Mouse (Mus musculus) heart, embryonic 11.5 days (tissue): ENCODE results near the gene Rfx4. TPM values are rescaled to one million over a fixed set of nuclear protein-coding genes. Genes with fewer than 3 reads are reported as not detected.

Experiments
- ATAC-seq: fragments of 200-750 bp; cut with Nextera tagmentation; replicated peaks from 2 replicates; pipeline ENCODE4 v1.8.0; 2017; ENCODE audit warnings: moderate library complexity; ENCODE audit not compliant: insufficient number of reproducible peaks, low FRiP score, low TSS enrichment
- H3K27ac ChIP-seq: fragments of 300-500 bp; sonication (generic); 2 replicates; pipeline ENCODE4 v1.5.1; 2014; ENCODE audit warnings: mild to moderate bottlenecking, low read depth, low read length
- H3K27me3 ChIP-seq: fragments of 300-500 bp; sonication (generic); 2 replicates; pipeline ENCODE4 v1.6.1; 2014; ENCODE audit warnings: mild to moderate bottlenecking, low read length, mixed read lengths; ENCODE audit not compliant: control insufficient read depth, insufficient read depth
- H3K36me3 ChIP-seq: fragments of 300-500 bp; sonication (generic); 2 replicates; pipeline ENCODE4 v1.6.1; 2014; ENCODE audit warnings: mild to moderate bottlenecking, low read length, moderate library complexity, mixed read lengths; ENCODE audit not compliant: control insufficient read depth, insufficient read depth
- H3K4me1 ChIP-seq: fragments of 300-500 bp; sonication (generic); 2 replicates; pipeline ENCODE4 v1.6.1; 2014; ENCODE audit warnings: low read length; ENCODE audit not compliant: control insufficient read depth, insufficient read depth
- H3K4me2 ChIP-seq: fragments of 300-500 bp; sonication (generic); 2 replicates; pipeline ENCODE4 v1.6.1; 2014; ENCODE audit warnings: mild to moderate bottlenecking, moderate library complexity
- H3K4me3 ChIP-seq: fragments of 300-500 bp; sonication (generic); 2 replicates; pipeline ENCODE4 v1.5.1; 2014; ENCODE audit warnings: low read depth, low read length
- H3K9ac ChIP-seq: fragments of 300-500 bp; sonication (generic); 2 replicates; pipeline ENCODE4 v1.6.1; 2014; ENCODE audit warnings: mild to moderate bottlenecking, low read depth, low read length, moderate library complexity
- H3K9me3 ChIP-seq: fragments of 300-500 bp; sonication (generic); replicated peaks from 2 replicates; pipeline ENCODE4 v1.6.1; 2016; ENCODE audit warnings: low read length; ENCODE audit not compliant: control insufficient read depth
- WGBS: fragments of 180-500 bp; shearing (Covaris S2); extraction: QIAGEN DNeasy Blood & Tissue Kit; methylation state at CpG from one replicate; pipeline ENCODE4 v1.1.7; 2014; ENCODE audit not compliant: insufficient replicate concordance; 5-methylcytosine and 5-hydroxymethylcytosine counted together
- polyA plus RNA-seq: library from polyadenylated mRNA; unstranded; fragments of >200 nt; fragmentation: Nextera tagmentation; extraction: Ambion mirVana; gene quantifications from 2 replicates; pipeline ENCODE4 v1.2.1, GENCODE M21; 2014

The Rfx4 gene
- polyA plus RNA-seq, 1 experiment from 2014 or later, result not detected

DNA sequence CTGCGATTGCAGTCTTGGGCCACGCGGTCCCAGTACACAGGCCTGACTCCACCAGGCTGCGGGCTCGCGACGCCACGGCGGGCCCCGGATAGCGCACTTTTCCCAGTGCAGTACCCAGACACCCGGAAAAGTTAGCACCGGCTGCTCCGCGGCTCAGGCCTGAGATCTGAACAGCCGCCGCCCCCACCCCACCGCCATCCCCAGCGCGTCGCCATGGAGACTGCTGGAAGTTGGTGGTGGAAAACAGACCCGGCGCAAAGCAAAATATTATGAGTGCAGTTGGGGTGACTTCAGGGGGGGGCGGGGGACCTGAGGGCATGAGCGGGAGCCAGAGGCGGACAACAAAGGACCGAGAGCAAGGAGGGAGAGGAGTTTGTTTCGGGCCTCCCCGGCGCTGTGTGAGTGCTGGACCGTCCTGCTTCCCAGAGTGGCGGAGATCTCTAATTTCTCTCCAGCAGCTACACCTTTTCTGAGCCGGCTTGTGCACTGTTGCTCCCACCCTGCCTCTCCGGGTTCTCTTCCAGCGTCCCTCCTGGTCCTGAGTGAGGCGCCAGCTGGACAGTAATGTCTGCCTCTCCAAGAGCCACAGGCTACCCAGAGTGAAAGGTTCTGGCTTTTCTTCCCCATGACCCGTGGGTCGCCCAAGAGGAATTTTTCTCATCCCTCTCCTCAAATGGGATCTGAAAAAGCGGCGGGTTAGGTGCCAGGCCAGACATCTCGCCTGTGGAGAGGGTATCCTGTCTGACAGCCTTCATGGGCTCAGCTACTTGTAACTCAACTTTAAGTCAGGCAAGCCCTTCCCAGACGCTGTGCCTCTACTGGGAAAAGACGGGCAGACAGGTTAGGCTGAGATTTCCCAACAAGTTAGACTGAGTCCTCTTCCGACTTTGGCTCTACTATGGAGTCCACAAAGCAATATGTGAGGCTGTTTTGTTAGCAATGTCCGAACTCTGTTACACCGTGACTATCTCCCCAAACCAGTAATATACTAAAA is 4.6 kb downstream of the Rfx4 start:
- peak overlapping the region; percentile 2; the same call in 1 of the 2 replicates for H3K9ac ChIP-seq
- 4% methylated on average over 45 of the region's 46 CpGs for WGBS

DNA sequence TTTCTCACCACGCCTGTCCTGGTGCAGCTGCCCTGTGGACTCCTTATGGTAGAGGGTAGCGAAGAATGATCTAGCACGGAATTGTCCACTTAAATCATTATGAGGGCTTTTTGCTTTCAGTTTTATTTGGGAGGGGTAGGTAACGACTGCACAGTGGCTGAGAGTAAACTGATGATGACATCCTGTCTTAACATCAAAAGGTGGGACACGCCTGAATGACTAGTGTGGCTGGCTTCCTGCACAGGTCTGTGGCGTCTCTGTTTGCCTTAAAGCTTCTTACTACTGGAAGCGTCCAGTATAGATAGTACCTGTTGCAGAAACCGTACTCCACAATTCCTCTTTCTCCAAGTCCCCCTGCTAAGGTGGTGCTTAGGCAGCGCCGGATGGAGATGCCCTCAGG is 12.9 kb downstream of the Rfx4 start:
- Histone ChIP-seq H3K27ac (no peak overlapping the region), H3K4me1 (peaks cover 3% of the 10 kb centered on the region; the same call in 1 of the 2 replicates), H3K4me3 (no peak overlapping the region), H3K27me3 (peaks cover 10% of the 10 kb centered on the region), H3K9me3 (no peaks in the 10 kb centered on the region), H3K9ac (no peak overlapping the region), H3K36me3 (no peaks in the 10 kb centered on the region), H3K4me2 (no peak overlapping the region)
- ATAC-seq, result no peak
- 77% methylated on average over 10 of the region's 10 CpGs for WGBS

More for the DNA sequence above, 4.6 kb downstream of the Rfx4 start:
- Histone ChIP-seq H3K27me3 (peaks cover 83% of the 10 kb centered on the region), H3K4me1 (peaks cover 20% of the 10 kb centered on the region), H3K4me2 (peak overlapping the region; percentile 66), H3K9me3 (no peaks in the 10 kb centered on the region), H3K4me3 (peak overlapping the region; percentile 40), H3K36me3 (no peaks in the 10 kb centered on the region), H3K27ac (no peak overlapping the region)
- no peak for ATAC-seq

DNA sequence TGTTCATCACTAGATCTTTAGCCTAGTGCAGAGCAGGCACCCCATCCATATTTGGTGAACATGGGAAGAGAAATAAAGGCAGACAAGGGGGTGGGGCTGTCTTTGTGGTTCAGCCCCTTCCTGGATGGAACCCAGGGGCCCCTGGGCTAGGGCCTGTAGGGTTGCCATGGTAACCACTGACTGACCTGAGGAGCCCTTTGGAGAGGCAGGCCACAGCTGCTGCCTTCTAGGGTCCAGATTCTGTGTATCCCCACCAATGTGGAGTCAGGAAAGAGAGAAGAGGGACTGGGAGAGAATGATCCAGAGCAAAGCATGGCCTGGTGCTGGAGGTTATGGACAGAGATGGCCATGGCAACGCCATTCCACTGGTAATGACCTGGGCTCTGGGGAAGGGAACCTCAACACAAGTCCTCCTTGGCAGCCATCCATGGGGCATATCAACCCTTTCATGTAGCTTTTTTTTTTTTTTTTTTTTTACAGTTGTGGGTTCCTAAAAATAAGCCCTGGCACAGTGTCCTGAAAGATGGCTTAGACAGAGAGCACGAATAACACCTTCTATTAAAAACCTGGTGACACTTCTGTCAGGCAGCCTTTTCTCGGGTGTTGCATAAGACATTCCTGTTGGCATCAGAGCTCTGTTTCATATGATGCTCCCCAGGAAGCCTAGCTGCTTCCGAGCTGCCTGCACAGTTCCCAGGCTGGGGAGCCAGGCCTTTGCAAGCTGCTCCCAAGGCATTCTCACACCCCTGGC is 16.7 kb downstream of the Rfx4 start:
- no peak for ATAC-seq
- Histone ChIP-seq H3K4me2 (no peak overlapping the region), H3K4me1 (peaks cover 3% of the 10 kb centered on the region), H3K27ac (no peak overlapping the region), H3K4me3 (no peak overlapping the region), H3K36me3 (no peaks in the 10 kb centered on the region), H3K27me3 (no peaks in the 10 kb centered on the region), H3K9ac (no peak overlapping the region), H3K9me3 (no peaks in the 10 kb centered on the region)
- 68% methylated on average over 4 of the region's 4 CpGs for WGBS

DNA sequence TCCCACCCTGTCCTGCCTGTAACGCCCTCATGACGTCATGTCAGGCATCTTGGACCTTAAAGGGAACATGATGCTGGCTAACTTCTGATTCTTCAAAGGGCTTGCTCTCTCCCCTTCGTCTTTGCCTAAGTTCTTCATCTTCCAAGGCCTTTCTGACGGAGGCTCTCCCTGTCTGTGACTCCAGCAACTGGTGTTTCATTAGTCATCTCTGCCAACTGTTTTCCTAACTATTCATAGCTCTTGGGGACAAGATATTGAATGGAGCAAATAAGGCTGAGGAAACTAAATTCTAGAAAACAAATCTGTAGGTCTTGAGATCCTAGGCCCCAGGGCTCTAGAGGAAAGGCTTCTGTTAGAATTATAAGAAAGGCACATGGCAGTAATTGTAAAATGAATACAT is 18.0 kb downstream of the Rfx4 start:
- Histone ChIP-seq H3K27me3 (no peaks in the 10 kb centered on the region), H3K4me1 (peaks cover 3% of the 10 kb centered on the region), H3K9ac (no peak overlapping the region), H3K36me3 (no peaks in the 10 kb centered on the region), H3K9me3 (no peaks in the 10 kb centered on the region), H3K27ac (no peak overlapping the region), H3K4me3 (no peak overlapping the region), H3K4me2 (no peak overlapping the region)
- ATAC-seq, result no peak
- WGBS, result 81% methylated on average over 4 of the region's 4 CpGs

DNA sequence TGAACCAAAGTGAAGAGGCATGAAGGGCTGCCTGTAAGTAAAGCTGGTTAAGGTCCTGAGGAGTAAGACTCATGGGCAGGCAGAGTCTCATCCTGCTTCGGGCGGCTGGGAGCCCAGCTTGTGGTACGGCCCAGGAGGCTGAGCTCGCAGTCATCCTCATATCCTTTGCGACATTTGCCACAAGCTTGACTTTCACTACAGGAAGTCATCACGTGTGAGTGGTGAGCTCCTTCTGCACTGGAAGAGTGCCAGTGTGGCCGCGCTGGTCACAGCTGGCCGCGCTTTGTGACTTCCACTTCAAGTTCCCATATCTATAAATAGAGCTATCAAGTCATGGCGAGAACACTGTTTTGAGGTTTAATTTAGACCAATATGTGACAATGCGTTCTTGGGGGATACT is 18.7 kb downstream of the Rfx4 start:
- Histone ChIP-seq H3K4me3 (no peak overlapping the region), H3K36me3 (no peaks in the 10 kb centered on the region), H3K9ac (no peak overlapping the region), H3K4me1 (peaks cover 3% of the 10 kb centered on the region), H3K27ac (no peak overlapping the region), H3K9me3 (no peaks in the 10 kb centered on the region), H3K4me2 (no peak overlapping the region), H3K27me3 (no peaks in the 10 kb centered on the region)
- ATAC-seq, result no peak
- 57% methylated on average over 12 of the region's 12 CpGs for WGBS

DNA sequence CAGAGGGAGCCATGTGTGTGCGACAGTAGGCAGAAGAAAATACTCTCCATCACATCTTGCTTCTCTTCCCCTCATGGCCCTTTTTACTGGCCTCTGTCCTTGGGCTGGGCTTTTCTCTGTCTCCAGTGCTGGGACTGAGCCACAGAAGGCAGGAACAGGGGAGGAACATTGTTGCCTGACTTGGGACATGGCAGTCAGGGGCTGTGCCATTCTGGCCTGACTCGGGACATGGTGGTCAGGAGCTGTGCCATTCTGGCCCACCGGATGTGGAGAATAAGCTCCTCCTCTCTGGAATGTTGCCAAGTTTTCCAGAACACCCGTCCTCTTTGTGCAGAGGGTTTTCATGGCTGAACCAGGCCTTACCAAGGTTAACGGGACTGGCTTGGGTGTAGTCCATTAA is 21.2 kb downstream of the Rfx4 start:
- ATAC-seq, result no peak
- 68% methylated on average over 5 of the region's 5 CpGs for WGBS
- Histone ChIP-seq H3K27ac (no peak overlapping the region), H3K9me3 (no peaks in the 10 kb centered on the region), H3K36me3 (no peaks in the 10 kb centered on the region), H3K4me3 (no peak overlapping the region), H3K9ac (no peak overlapping the region), H3K4me2 (no peak overlapping the region), H3K27me3 (no peaks in the 10 kb centered on the region), H3K4me1 (peaks cover 3% of the 10 kb centered on the region)

DNA sequence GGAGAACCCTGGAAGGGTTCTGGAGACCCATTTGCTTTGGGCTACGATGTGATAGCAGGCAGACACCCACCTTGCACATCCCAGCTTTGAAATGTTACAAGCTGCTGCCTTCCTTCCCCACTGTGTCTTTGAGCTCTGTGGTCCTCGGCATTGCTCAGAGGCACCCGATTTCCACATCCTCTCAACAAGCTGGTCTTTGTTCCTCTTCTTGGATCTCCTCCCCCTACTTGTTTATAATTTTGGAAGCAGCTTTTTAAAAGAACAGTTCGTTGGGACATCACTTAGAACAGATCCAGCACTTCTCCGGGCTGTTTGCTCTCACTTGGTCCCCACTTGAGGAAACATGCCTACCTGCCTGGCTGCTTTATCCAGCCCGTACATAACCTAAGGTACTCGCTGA is 22.1 kb downstream of the Rfx4 start:
- ATAC-seq, result no peak
- H3K36me3 ChIP-seq, result no peaks in the 10 kb centered on the region
- no peaks in the 10 kb centered on the region; the same call in 1 of the 2 replicates for H3K4me1 ChIP-seq
- no peak overlapping the region for H3K27ac ChIP-seq
- no peak overlapping the region for H3K9ac ChIP-seq
- no peak overlapping the region for H3K4me2 ChIP-seq
- WGBS, result 72% methylated on average over 7 of the region's 7 CpGs
- no peaks in the 10 kb centered on the region for H3K27me3 ChIP-seq
- no peak overlapping the region for H3K4me3 ChIP-seq
- no peaks in the 10 kb centered on the region for H3K9me3 ChIP-seq

DNA sequence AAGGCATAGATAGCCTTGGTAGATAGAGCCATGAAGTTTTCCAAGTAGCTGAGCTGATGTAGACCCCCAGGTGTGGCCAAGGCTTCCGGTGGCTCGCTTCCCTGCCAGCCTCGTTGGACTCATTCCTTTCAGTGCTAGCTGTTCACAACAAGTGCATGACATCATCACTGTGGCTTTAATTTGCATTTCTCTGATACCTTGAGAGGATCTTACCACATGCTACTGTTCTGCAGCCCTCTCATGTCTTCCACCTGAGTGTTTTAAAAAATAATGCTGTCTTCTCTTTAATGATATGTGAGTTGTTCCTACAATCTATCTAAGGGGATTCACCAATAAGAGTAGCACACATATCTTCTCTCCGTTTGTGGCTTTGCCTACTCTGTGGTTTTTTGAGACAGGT is 25.0 kb downstream of the Rfx4 start:
- Histone ChIP-seq H3K36me3 (no peaks in the 10 kb centered on the region), H3K27me3 (no peaks in the 10 kb centered on the region), H3K27ac (no peak overlapping the region), H3K4me3 (no peak overlapping the region), H3K9ac (no peak overlapping the region), H3K4me2 (no peak overlapping the region), H3K9me3 (no peaks in the 10 kb centered on the region), H3K4me1 (no peaks in the 10 kb centered on the region)
- 75% methylated on average over 4 of the region's 4 CpGs for WGBS
- no peak for ATAC-seq
